Mouse (Mus musculus): ENCODE measurements around the gene Ccdc146.

GRCm38 (mm10) chr5:21468100-21468499, 43.6 kb upstream of the Ccdc146 start:
- no peak for TF ChIP-seq CTCF (conservative IDR thresholded peaks at IDR 0.05; ENCODE audit: low read length)
- no peak for TF ChIP-seq POU5F1 (IDR thresholded peaks at IDR 0.05; ENCODE audit: borderline replicate concordance, low read length)
- no peak for TF ChIP-seq NANOG (IDR thresholded peaks at IDR 0.05; ENCODE audit: borderline replicate concordance, low read length)
